Mouse (Mus musculus) embryonic fibroblast, embryonic 13.5 days (primary cell): ENCODE measurements at regions not wholly inside any gene's neighbourhood (a gene's known extent, or its start where the extent isn't known, plus 50 kb on each side); places are given as distances from the start of the nearest gene placed in this dataset.
A peak's percentile ranks its signal among the peaks of the same experiment; 100 is the strongest.
"Not testable (repeated sequence)": the region's sequence is repeated elsewhere in the genome, so short reads cannot be mapped to it uniquely, and the experiment has no call there.

ENCODE experiments used
- H3K27ac ChIP-seq: 2 replicates; pipeline ENCODE4 v1.5.1; 2012; ENCODE audit warnings: low read length, control low read depth, inconsistent platforms; ENCODE audit not compliant: insufficient read depth
- H3K4me1 ChIP-seq: 2 replicates; pipeline ENCODE4 v1.6.1; 2011; ENCODE audit warnings: low read length; ENCODE audit not compliant: control insufficient read depth, insufficient read depth
- H3K4me3 ChIP-seq: 2 replicates; pipeline ENCODE4 v1.5.1; 2011; ENCODE audit warnings: mild to moderate bottlenecking, control low read depth, low read length; ENCODE audit not compliant: insufficient read depth
- CTCF ChIP-seq: IDR thresholded peaks from 2 replicates; pipeline ENCODE4 v1.5.1; 2011; ENCODE audit warnings: mild to moderate bottlenecking, control low read depth, low read length, moderate library complexity, borderline replicate concordance; ENCODE audit not compliant: insufficient read depth
- POLR2A ChIP-seq: IDR thresholded peaks from 2 replicates; pipeline ENCODE4 v1.6.1; 2011; ENCODE audit warnings: low read depth, mild to moderate bottlenecking, control low read depth, low read length, moderate library complexity

DNA sequence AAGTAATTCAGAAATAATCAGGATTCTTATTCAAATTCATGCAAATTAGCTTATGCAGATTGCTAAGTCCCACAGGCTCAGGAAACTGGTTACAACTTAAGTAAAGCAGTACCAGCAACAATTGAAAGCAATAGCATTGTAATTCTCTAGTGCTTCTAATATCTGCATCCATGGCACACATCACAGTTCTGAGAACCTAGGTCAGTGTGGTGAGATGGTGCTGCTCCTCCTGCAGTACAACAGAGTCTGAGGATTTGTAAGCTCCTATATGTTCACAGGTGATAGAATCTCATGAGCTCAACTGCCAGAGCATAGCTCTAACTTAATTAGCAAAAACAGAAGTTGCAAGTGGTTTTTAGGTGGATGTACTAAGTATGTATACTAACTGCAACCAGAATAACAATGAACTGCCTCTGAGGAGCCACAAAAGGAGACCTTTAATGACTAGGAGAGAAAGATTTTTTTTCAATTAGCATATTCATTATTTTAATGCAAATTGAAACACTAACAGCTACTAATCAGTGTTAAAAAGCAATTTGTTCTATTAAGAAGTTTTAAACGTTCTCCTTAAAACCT, 403.3 kb upstream of the Lrrc3b start:
- TF ChIP-seq CTCF (no peak), POLR2A (no peak)
- H3K4me3 ChIP-seq: no peak overlapping the region
- no peaks in the 10 kb centered on the region for H3K4me1 ChIP-seq
- no peak overlapping the region for H3K27ac ChIP-seq

DNA sequence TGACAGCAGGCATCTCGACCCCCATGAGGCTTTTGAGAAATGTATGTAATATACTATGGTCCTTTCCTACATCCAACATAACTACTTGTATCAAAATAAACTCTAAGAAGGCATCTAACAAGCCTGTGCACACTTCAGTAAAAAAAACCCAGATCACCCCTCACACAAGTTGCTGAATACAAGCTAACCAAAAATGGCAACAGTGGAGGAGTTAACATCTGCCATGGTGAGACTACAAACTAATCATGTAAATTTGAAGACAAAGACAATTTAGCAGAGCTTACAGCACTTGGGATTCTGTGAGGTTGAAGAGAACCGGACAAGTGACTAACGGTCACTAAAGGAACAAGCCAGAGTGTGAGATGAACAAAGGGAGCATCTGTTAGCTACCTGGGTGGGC, 380.6 kb upstream of the Ngly1 start:
- Histone ChIP-seq H3K27ac (no peak overlapping the region), H3K4me3 (no peak overlapping the region), H3K4me1 (no peaks in the 10 kb centered on the region)
- TF ChIP-seq CTCF: no peak
- no peak for TF ChIP-seq POLR2A

GRCm38 (mm10) chr14:15872013-15872412, 377.1 kb upstream of the Ngly1 start:
- no peak overlapping the region for H3K27ac ChIP-seq
- TF ChIP-seq POLR2A (no peak), CTCF (no peak)
- H3K4me3 ChIP-seq: no peak overlapping the region
- no peaks in the 10 kb centered on the region for H3K4me1 ChIP-seq

- TF ChIP-seq CTCF (no peak), POLR2A (no peak)
- Histone ChIP-seq H3K27ac (no peak overlapping the region), H3K4me1 (no peaks in the 10 kb centered on the region), H3K4me3 (no peak overlapping the region)
Observed at GRCm38 (mm10) chr14:15880146-15880545, 368.9 kb upstream of the Ngly1 start.

- Histone ChIP-seq H3K4me1 (no peaks in the 10 kb centered on the region), H3K27ac (no peak overlapping the region), H3K4me3 (no peak overlapping the region)
- TF ChIP-seq POLR2A (no peak), CTCF (peak; percentile 54; the same call in 1 of the 2 replicates)
Observed at GRCm38 (mm10) chr14:15881284-15881683, 367.8 kb upstream of the Ngly1 start.

- Histone ChIP-seq H3K4me3 (no peak overlapping the region), H3K4me1 (no peaks in the 10 kb centered on the region), H3K27ac (no peak overlapping the region)
- TF ChIP-seq CTCF (no peak), POLR2A (no peak)
Observed at GRCm38 (mm10) chr14:15884641-15885340, 364.3 kb upstream of the Ngly1 start.

GRCm38 (mm10) chr14:15897098-15897497, 352.0 kb upstream of the Ngly1 start:
- Histone ChIP-seq H3K4me3 (no peak overlapping the region), H3K4me1 (no peaks in the 10 kb centered on the region), H3K27ac (no peak overlapping the region)
- TF ChIP-seq POLR2A (no peak), CTCF (no peak)

DNA sequence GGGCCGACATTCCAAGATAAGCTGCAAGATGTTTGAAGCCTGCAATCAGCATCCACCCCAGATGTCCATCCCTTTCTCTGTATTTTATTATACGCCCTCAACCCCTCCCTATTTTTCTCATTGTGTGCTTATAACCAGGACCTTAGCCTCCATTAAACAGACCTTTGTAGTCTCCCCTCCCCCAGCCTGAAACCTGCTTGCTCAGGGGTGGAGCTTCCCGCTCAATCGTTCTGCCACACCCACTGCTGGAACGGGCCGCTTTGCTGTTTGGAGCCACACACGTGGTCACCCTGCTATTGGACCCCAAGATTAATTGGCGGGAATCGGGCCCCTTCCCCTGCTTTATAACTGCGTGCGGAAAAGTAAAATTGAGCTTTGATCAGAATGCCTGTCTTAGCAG, 342.7 kb upstream of the Ngly1 start:
- not testable (repeated sequence) for H3K4me3 ChIP-seq, H3K27ac ChIP-seq, H3K4me1 ChIP-seq

GRCm38 (mm10) chr14:15913206-15913605, 335.9 kb upstream of the Ngly1 start:
- H3K4me1 ChIP-seq, H3K27ac ChIP-seq, H3K4me3 ChIP-seq: not testable (repeated sequence)

DNA sequence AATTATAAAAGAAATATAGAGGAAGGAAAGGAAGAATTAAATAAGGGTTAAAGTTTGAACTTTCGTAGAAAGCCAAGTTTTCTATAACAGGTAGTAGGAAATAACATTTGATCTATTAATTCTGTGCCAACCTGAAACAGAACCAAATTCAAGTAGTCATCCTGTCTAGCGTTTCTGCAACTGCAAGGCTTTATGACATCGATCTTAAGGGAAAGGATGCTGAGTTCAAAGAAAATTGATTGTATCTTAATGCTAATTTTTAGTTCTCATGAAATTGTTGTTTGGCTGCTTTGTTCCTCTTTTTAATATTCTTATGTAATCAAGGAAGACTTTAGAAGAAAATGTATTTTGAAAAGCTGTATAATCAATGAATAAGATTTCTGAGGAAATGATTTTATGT, 334.9 kb upstream of the Ngly1 start:
- H3K27ac ChIP-seq: no peak overlapping the region
- TF ChIP-seq POLR2A (no peak), CTCF (no peak)
- H3K4me3 ChIP-seq: no peak overlapping the region

DNA sequence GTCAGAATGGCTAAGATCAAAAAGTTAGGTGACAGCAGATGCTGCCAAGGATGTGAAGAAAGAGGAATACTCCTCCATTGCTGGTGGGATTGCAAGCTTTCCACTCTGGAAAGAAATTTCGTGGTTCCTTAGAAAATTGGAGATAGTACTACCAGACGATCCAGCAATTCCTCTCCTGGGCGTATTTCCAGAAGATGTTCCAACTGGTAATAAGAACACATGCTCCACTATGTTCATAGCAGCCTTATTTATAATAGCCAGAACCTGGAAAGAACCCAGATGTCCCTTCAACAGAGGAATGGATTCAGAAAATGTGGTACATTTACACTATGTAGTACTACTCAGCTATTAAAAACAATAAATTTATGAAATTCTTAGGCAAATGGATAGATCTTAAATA, 324.4 kb upstream of the Ngly1 start:
- not testable (repeated sequence) for H3K27ac ChIP-seq, H3K4me3 ChIP-seq, H3K4me1 ChIP-seq

More for the DNA sequence above, 334.9 kb upstream of the Ngly1 start:
- no peaks in the 10 kb centered on the region for H3K4me1 ChIP-seq
